Mouse (Mus musculus) MEL (cell line): Measurements from ENCODE around the gene Gm853.

Experiments
- BHLHE40 ChIP-seq: IDR thresholded peaks from 2 replicates; pipeline ENCODE4 v1.6.1; 2012; ENCODE audit warnings: low read depth, mild to moderate bottlenecking, inconsistent platforms, low read length, improper control_type of control experiment, borderline replicate concordance
- CTCF ChIP-seq, 3 experiments: IDR thresholded peaks in 2 of 3; conservative IDR thresholded peaks in 1 of 3; 2 replicates each; pipeline ENCODE4 v1.5.1; 2011 to 2012; ENCODE audit warnings: low read length in 3 of 3, low read depth in 2 of 3, mild to moderate bottlenecking in 2 of 3, improper control_type of control experiment in 1 of 3, inconsistent platforms in 1 of 3, mixed read lengths in 1 of 3, moderate library complexity in 1 of 3; ENCODE audit not compliant: control insufficient read depth in 1 of 3, insufficient read depth in 1 of 3, poor library complexity in 1 of 3, severe bottlenecking in 1 of 3
- GABPA ChIP-seq: IDR thresholded peaks from 2 replicates; pipeline ENCODE4 v1.6.1; 2012; ENCODE audit warnings: low read depth, mild to moderate bottlenecking, inconsistent platforms, low read length, improper control_type of control experiment, moderate library complexity
- GATA1 ChIP-seq: IDR thresholded peaks from 2 replicates; pipeline ENCODE4 v1.6.1; 2011; ENCODE audit warnings: low read depth, low read length, improper control_type of control experiment
- MAX ChIP-seq: IDR thresholded peaks from 2 replicates; pipeline ENCODE4 v1.6.1; 2011; ENCODE audit warnings: low read length, improper control_type of control experiment
- NRF1 ChIP-seq: IDR thresholded peaks from 2 replicates; pipeline ENCODE4 v1.6.1; 2014; ENCODE audit warnings: low read depth, mild to moderate bottlenecking, inconsistent platforms, low read length, improper control_type of control experiment, moderate library complexity; ENCODE audit not compliant: poor library complexity, insufficient read depth, severe bottlenecking
- SIN3A ChIP-seq: IDR thresholded peaks from 2 replicates; pipeline ENCODE4 v1.6.1; 2012; ENCODE audit warnings: low read length, improper control_type of control experiment, inconsistent platforms
- UBTF ChIP-seq: IDR thresholded peaks from 2 replicates; pipeline ENCODE4 v1.6.1; 2012; ENCODE audit warnings: low read depth, mild to moderate bottlenecking, inconsistent platforms, low read length, improper control_type of control experiment, moderate library complexity, borderline replicate concordance; ENCODE audit not compliant: insufficient read depth
- ZMIZ1 ChIP-seq: IDR thresholded peaks from 2 replicates; pipeline ENCODE4 v1.6.1; 2012; ENCODE audit warnings: low read depth, mild to moderate bottlenecking, inconsistent platforms, low read length, improper control_type of control experiment, moderate library complexity

GRCm38 (mm10) chr4:130268736-130269135 is 46.5 kb upstream of the Gm853 start:
- TF ChIP-seq MAX (no peak), NRF1 (no peak), CTCF (IDR thresholded peaks at IDR 0.05 in 2 of 3, conservative IDR thresholded peaks at IDR 0.05 in 1 of 3; ENCODE audit: control insufficient read depth in 1 of 3, insufficient read depth in 1 of 3, low read depth in 2 of 3, low read length in 3 of 3, poor library complexity in 1 of 3, severe bottlenecking in 1 of 3) (no peak), ZMIZ1 (no peak), GATA1 (no peak), UBTF (no peak), GABPA (no peak), SIN3A (no peak), BHLHE40 (no peak)
